Mouse (Mus musculus) heart, postnatal 14 days (tissue): ENCODE measurements around the gene Psors1c2. TPM values are rescaled to one million over a fixed set of nuclear protein-coding genes. Genes with fewer than 3 reads are reported as not detected.
A peak's percentile ranks its signal among the peaks of the same experiment; 100 is the strongest.
"Not testable (repeated sequence)": the region's sequence is repeated elsewhere in the genome, so short reads cannot be mapped to it uniquely, and the experiment has no call there.

ENCODE experiments used
- DNase-seq, 2 experiments: peaks; one replicate each; pipeline ENCODE4 v3.0.0; 2021 to 2022
- intact Hi-C: fragments of 180-260 bp; cut with DNase I; formaldehyde crosslinking; loops from one replicate; pipeline ENCODE4 v1.15.1; 2025
- long read RNA-seq, 2 experiments: library from polyadenylated mRNA; stranded (forward); transcript quantifications; one replicate each; pipeline ENCODE4 v2.0.0; 2021
- total RNA-seq, 2 experiments: library from RNA; stranded (reverse); gene quantifications; 2 replicates each; pipeline ENCODE4 v1.2.3; 2021

Psors1c2 gene
- total RNA-seq = not detected
- long read RNA-seq, experiment 1 = 0 reads
- long read RNA-seq, experiment 2 = 0 reads

DNA sequence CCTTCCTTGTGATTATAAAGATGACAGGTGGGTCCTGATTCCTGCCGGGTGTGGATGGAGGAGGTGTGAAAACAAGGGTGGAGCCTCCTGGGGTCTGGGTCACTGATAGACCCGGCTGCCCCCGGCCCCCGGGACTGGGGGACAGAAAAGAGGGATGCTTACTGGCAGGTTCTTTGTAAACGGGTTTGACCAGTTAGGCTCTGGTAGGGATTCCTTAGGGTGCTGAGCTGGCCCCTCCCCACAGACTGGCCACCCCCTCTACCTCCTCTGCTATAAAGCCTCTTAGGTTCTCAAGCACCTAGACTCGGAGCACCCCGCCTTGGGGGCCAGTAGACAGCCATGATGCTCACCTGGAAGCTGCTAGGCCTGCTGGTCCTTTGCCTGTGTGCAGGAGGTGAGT lies at the start of gene Psors1c2:
Gene Psors1c2, plus strand, starts transcription at position 301 of the 400 bp plus-strand sequence.
- intact Hi-C loops = loop anchor here (2.0 kb wide), 1 partner anchor 20 kb away; no protein-coding TSS in a partner anchor
- no peak for DNase-seq

DNA sequence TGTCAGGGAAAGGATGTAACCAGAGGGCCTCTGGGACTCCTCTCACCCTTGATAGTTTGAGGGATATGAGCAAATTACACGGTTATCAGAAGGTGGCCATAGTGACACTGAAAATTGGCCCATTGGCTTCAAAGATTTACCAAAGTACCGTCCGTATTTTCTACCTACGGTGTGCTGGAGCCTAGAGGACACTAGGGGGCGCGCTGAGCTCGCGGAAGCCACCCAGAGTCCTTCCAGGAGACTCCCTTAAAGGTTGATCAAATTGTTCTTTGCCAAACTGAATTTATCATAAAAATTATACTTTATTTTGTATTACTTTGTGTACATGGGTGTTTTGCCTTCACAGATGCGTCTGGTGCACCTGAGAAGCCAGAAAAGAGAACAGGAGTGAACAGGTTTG lies 48.9 kb upstream of the Psors1c2 start:
- intact Hi-C loops = loop anchor here (1.0 kb wide), 1 partner anchor 25 kb away; no protein-coding TSS in a partner anchor
- DNase-seq = peak; percentile 69 to 76

DNA sequence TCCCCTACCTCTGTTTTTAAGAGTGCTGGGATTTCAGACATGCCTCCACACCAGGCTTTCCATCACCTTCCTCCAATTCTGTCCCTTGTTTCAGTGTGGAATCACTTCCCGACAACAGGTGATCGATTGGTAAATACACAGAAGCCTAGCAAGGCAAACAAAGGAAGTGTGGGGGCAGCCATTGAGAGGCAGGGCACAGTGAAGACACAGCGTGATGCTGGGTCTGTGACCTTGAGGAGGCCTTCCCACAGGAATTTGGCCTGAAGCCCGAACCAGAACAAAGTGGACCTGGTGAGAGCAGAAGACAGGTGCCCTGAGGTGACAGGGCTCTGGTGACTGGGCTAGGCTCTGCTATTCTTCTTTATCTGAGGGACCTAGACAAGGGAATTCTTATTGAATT lies 47.3 kb upstream of the Psors1c2 start:
- DNase-seq = peak in 1 of 2 experiments; percentile 42

DNA sequence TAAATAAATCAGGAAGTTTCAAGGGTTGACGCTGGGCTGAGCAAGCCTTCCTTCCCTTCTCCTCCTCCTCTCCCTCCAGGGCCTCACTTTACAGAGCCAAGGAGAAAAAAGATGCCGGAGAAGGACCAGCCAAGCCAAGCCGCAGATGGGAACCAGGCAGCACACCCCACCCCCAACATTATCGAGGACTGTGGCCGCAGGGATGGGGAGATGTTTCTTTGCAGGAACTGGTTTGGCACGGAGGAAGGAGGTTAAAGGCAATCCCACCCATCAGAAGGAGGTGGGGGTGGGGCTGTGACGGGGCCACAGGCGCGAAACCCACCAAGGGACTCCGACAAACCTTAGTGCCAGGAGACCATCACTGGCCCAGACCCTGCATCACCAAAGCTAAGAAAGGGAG lies 46.3 kb upstream of the Psors1c2 start:
- no peak for DNase-seq
- intact Hi-C loops = no loop called here

More for the DNA sequence above, 47.3 kb upstream of the Psors1c2 start:
- intact Hi-C loops = no loop called here

DNA sequence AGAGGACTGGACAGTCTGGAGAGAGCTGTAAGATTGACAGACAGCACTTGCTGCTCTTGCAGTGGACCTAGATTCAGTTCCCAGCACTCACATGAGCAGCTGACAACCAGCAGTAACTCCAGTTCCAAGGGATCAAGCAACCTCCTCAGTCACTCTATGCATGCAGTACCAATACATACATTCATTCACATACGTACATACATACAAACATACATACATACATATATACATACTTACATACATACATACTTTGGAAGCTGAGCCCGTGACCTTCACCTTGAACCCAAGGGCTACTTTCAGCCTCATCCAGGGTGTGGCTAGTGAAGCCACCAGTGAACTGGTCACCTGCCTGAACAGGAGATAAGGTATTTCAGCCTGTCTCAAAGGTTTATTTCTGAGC lies 45.0 kb upstream of the Psors1c2 start:
- DNase-seq = no peak
- intact Hi-C loops = no loop called here

DNA sequence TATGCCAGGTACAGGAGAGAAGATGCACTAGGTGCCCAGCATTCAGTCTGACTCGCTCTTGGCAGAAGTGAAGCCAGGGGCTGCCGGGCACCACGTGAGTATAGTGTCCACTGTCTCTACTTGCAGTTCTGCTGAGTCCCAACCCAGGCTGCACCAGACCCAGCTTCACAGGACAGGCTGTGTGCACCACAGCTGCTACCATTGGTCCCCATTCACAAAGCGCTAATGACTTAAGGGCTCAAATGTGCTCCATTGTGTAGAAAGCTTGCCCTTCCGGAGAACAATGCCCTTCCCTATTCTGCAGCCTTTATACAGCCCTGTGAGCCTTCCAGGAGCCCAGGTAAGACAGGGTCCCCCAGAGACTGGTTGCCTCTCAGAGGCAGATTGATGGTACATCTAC lies 42.7 kb upstream of the Psors1c2 start:
- DNase-seq = no peak
- intact Hi-C loops = no loop called here

DNA sequence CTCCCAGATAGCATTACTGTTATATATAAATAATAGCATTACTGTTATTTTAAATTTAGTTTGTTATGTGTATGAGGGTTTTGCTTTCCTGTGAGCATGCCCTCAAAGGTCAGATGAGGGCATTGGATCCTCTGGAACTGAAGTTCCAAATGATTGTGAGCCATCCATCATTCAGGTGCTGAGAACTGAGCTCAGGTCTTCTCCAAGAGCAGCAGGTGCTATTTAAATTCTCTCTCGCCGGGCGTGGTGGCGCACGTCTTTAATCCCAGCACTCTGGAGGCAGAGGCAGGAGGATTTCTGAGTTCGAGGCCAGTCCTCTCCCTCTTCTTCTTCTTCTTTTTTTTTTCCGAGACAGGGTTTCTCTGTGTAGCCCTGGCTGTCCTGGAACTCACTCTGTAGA lies 35.9 kb upstream of the Psors1c2 start:
- intact Hi-C loops = no loop called here
- DNase-seq = no peak

DNA sequence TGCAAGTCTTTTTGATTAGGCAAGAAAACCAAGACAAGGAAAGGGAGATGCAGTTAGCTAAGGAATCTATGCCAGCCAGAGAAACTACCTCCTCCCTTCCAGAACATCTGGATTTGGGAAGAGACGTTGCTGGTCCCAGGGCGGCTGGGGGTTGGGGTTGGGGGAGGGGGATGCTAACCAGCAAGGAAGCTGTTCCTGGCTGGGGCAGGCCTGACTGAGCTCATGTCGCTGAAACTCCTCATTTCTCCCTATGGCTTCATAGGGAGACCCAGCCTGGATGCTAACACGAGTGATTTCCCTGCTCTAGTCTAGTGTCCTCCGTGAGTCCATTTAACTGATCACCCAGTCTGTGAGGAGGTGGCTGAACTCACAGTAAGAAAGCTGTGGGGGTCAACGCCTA lies 30.8 kb upstream of the Psors1c2 start:
- intact Hi-C loops = no loop called here
- no peak for DNase-seq

DNA sequence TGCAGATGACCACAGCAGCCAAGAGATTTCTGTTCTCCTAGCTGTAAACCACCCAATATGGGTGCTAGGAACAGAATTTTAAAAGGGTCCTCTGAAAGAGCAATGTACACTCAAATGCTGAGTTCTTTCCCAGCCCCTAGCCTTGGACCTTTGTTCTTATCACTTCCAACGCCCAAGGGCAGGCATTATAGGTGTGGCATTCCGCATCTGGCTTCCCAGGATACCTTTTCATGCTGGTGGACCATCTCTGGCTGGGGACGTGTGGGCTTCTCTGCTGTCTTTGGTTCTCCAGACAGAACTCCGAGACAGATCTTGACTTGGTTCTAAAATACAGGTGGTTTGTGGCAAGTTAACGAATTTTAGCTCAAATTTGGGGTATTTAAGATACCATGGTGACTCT lies 30.2 kb upstream of the Psors1c2 start:
- intact Hi-C loops = no loop called here
- no peak for DNase-seq

DNA sequence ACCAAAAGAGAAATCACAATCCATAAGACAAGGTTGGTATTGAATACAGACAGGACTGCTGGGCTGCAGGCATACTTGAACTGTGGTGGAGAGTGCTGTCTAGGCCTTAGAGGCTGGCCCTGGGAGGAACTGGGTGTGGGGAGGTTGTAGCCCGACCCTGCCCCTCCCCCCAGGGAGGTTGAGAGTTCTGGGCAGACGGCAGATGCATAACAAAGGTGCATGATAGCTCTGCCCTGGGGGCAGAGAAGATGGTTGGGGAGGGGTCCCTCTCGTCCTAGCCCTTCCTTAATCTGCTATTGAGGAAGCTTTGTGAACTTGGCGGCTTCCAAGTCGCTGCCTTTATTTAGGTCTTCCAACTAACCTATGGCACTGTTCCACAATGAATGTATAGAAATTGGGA lies 29.2 kb upstream of the Psors1c2 start:
- intact Hi-C loops = no loop called here
- no peak for DNase-seq

DNA sequence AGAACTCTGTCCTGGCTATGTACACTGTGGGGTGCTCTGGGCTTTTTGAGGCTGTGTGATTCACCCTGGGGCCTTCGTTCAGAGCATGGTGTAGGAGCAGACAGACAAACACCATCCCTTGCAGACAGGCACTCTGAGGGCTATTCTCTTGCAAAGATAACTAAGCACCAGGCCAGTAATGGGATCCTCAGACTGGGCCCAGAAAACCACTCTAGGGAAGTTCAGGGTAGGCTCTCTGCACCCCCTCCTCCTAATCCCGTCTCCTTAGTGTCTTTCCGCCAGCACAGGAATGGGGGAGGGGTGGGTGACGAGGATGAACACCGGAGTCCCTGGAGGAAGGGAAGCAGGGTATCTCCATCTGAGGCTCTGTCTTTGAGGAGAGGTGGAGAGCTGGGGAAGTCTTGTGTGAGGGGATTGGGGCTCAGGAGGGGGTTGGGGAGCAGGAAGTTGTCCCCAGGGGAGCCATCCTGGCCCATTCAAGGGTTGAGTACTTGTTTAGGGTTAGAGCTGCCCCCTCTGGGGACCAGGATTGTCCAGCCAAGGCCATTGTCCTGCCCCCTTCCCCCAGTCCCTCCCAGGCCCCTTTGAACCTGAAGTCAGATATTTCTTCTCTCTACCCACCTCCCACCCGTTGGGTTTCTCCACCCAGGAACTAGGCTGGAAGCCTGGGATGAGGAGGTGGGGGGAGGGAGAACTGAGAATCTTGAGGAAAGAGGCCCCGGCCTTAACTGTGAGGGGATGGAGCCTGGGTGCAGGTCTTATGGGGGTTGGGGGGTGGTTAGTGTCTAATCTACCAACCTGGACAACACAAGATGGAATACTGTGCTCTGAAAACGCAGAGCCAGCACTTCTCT lies 28.1 kb upstream of the Psors1c2 start:
- intact Hi-C loops = no loop called here
- no peak for DNase-seq

DNA sequence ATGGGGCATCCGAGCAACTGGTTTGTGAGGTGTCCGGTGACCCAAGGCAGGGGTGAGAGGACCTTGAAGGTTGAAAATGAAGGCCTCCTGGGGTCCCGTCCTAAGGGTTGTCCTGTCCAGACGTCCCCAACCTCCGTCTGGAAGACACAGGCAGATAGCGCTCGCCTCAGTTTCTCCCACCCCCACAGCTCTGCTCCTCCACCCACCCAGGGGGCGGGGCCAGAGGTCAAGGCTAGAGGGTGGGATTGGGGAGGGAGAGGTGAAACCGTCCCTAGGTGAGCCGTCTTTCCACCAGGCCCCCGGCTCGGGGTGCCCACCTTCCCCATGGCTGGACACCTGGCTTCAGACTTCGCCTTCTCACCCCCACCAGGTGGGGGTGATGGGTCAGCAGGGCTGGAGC lies 27.2 kb upstream of the Psors1c2 start, which contains the start of gene Pou5f1:
Gene Pou5f1, plus strand, starts transcription at position 243 of the 400 bp plus-strand sequence.
- no peak for DNase-seq
- intact Hi-C loops = no loop called here

DNA sequence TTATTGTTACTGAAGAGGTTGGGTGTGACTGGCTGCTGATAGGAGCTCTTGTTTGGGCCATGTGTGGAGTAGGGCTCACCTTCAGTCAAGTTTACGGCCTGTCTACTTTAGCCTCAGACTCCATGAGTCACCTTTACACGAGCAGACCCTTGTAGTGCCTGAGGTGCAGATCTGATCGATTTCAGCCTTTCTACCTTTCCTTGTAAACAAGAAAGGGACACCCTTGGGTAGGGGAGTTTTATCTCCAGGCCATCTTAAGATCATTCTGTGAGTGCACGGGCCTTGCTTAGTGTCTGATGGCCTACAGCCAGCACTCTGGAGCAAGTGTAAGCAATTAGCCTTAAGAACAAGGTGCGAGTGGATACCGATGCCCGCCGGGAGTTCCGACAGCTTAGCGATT lies 26.1 kb upstream of the Psors1c2 start:
- intact Hi-C loops = no loop called here
- DNase-seq = no peak

DNA sequence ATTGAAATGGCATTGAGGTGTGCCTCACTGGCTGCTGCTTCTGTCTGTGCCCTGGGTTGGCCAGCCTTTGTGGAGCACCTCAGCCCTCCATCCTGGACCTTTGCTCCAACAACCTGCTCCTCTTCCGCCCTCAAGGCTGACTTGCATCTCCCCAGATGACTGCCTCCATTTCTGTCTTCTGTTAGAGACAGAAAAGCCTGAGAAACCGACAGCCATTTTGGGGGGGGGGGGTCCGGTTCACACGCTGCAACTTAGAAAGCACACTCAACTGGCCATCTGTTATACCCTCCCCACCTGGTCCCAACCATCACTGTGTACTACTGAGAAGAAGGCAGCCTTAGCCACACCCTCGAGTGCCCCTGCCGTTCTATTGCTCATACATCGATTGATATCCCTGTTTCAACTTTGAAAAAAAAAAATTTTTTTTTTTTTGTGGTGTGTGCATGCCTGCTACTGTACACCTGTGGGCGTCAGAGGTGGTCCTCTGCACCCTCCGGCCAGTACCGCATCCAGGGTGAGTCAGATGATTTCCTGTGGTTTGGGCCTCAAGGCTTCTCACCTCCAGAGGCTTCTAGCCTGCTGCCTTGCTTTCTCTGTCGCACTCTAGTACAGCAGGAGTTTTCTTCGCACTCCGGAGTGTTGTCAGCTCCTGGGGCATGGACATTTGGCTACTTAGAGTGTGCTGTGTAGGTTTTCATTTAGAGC lies 25.3 kb upstream of the Psors1c2 start:
- intact Hi-C loops = no loop called here
- no peak for DNase-seq

DNA sequence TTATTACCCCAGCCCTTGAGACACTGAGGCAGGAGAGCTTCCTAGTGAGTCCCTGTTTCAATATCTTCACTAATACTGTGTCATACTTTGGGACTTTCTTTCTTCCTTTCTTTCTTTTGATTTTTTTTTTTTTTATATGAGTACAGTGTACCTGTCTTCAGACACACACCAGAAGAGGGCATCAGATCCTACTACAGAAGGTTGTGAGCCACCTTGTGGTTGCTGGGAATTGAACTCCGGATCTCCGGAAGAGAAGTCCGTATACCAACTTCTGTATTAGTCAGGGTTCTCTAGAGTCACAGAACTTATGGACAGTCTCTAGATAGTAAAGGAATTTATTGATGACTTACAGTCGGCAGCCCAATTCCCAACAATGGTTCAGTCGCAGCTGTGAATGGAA lies 24.7 kb upstream of the Psors1c2 start:
- intact Hi-C loops, DNase-seq: not testable (repeated sequence)

DNA sequence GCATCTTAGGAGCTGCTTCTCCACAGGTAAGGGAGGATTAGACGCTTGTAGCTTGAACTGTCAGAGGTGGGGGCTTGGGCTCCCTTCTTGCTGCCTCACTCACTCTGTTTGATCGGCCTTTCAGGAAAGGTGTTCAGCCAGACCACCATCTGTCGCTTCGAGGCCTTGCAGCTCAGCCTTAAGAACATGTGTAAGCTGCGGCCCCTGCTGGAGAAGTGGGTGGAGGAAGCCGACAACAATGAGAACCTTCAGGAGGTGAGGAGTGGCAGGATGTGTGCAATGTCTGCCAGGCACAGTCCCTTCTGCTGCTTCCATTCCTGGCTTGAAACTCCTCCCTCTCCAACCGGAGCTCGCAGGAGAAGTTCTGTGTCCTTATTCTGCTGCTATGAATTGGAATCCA lies 23.7 kb upstream of the Psors1c2 start:
- peak; percentile 34 to 40 for DNase-seq
- intact Hi-C loops = loop anchor here (1.0 kb wide), 1 partner anchor 25 kb away; no protein-coding TSS in a partner anchor

DNA sequence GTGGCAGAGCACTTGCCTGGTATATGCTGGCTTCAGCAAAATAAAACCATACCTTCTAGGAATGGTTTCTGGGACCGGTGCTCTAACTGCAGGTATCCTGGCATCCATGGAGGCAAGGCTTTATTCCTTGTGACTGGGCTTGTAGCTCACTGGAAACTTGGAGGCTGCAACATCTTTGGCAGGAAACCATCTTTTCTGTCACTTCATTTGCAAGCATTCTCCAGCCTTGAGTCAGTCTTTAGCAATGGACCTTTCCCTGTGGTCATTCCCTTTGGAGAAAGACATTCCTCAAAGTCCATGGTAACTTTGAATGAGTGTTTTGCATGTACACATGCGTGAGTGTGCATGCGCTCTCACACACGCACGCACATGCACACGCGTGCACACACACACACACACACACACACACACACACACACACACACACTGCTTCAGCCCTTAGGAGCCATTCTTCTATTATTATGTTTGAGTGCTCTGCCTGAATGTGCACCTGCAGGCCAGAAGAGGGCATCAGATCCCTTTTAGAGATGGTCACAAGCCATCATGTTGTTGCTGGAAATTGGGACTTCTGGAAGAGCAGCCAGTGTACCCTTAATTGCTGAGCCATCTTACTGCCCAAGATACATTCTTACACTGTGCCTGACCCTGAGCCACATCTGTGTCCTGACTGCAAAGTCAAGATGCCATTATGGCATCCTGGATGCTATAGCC lies 19.9 kb upstream of the Psors1c2 start:
- intact Hi-C loops = loop anchor here (2.0 kb wide), 1 partner anchor 20 kb away; the partner anchor contains the start of gene Psors1c2
- DNase-seq = no peak

DNA sequence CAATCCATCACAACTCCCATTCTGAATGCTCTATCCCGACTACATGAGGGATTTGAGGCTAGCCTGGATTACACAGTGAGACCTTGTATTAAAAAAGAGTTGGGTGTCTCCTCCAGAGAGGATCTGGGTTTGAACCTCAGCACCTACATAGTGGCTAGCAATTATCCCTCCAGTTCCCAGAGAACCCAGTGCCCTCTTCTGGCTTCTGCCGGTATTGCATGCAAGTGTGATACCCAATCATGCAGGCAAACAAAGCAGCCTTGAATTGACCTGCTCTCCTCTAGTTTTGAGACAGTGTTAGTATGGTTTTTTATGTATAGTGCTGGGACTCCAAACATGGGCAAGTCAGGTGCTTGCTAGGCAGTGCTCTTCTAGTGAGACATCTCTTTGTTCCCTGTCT lies 19.1 kb upstream of the Psors1c2 start:
- intact Hi-C loops = loop anchor here (2.0 kb wide), 1 partner anchor 19 kb away; the partner anchor contains the start of gene Psors1c2
- peak; percentile 75 to 86 for DNase-seq

DNA sequence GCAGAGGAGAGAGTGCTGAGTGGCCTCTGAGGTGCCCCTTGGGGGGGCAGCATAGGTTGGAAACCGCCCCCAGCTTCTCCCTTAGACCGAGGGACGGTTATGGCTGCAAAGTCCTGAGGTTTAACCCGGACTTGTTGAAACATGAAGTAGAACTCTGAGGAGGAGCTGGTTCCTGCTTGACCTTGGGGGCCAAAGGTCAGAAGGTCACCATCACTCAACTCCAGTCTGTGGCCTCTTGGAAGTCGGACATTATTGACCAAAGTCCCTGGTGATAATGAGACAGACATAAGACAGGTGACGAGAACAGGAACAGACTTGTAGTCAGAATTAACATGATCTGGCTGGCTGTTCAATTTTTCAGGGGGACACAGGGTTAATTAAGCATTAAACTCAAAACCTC lies 18.2 kb upstream of the Psors1c2 start:
- intact Hi-C loops = no loop called here
- no peak for DNase-seq

DNA sequence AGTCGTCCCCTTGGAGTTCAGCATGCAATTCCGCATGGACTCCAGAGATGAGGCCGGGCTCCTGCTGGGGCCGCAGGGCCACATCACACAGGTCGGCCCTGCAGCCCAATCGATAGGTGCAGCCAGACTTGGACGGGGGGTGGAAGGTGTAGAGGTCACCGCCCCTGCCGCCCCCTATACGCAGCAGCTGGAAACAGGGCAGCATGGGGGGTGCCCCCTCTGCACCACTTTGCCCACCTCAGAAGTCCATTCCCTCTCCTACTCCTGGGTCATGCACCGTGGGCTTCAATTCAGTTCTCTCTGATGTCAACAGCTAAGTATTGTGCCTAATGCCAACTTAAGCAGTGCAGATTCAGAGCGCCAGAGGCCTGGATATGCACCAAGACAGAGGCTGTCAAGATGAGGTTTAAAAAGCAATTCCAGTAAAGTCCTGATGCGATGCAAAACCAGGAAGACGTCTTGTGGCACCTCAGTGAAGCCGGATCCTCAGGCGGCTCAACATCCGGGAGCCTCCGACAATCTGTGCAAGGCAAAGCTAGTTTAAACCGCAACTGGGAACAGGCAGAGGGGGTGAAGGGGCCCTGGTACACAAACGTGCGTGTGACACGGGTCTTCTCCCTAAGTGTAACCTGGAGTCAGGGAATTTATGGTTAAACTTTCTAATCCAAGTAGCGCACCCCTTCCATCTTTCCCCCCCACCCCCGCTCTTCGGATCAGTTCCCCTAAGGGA lies 16.9 kb upstream of the Psors1c2 start:
- peak in 1 of 2 experiments; percentile 44 for DNase-seq
- intact Hi-C loops = no loop called here
